Mouse (Mus musculus): Measurements from ENCODE around the gene Ulk4. TPM values are rescaled to one million over a fixed set of nuclear protein-coding genes. Genes with fewer than 3 reads are reported as not detected.

The Ulk4 gene
- polyA plus RNA-seq, 1 experiment from 2014 or later: 166 TPM

DNA sequence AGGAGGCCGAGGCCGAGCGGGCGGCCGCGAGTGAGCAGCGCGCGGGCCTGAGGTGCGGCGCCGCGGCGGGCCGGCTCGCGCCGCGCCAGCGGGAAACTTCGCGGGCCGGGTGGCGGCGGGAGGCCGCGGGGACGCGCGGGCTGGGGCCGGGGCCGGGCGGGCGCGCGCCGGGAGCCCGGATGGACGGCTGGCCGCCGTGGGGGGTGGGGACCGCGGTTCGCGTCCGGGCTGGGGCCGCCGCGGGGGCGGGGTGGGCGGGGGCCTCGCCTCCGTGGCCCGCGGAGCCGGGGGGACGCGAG, 343.5 kb downstream of the Ulk4 start:
- H3K4me2 ChIP-seq (replicated peaks; ENCODE audit: low read depth, low read length): peak overlapping the region; percentile 91
- H3K27ac ChIP-seq (ENCODE audit: low read depth, low read length): peak overlapping the region; percentile 87; the same call in 1 of the 2 replicates
- peaks cover 31% of the 10 kb centered on the region for H3K4me1 ChIP-seq (ENCODE audit: control insufficient read depth, insufficient read depth, low read length)
- peak overlapping the region; percentile 68 for H3K4me3 ChIP-seq (ENCODE audit: low read length)
- H3K9me3 ChIP-seq (ENCODE audit: control insufficient read depth, low read length): no peaks in the 10 kb centered on the region
- H3K36me3 ChIP-seq (ENCODE audit: control insufficient read depth, insufficient read depth, low read length): peaks cover 8% of the 10 kb centered on the region; the same call in 1 of the 2 replicates
- WGBS: under 1% methylated on average over 22 of the region's 58 CpGs
- ATAC-seq (ENCODE audit: low FRiP score, low TSS enrichment): no peak; the same call in 1 of the 2 replicates
- no peaks in the 10 kb centered on the region for H3K27me3 ChIP-seq (ENCODE audit: control insufficient read depth, insufficient read depth, low read length)
- peak overlapping the region; percentile 96 for H3K9ac ChIP-seq (ENCODE audit: low read depth, low read length)

DNA sequence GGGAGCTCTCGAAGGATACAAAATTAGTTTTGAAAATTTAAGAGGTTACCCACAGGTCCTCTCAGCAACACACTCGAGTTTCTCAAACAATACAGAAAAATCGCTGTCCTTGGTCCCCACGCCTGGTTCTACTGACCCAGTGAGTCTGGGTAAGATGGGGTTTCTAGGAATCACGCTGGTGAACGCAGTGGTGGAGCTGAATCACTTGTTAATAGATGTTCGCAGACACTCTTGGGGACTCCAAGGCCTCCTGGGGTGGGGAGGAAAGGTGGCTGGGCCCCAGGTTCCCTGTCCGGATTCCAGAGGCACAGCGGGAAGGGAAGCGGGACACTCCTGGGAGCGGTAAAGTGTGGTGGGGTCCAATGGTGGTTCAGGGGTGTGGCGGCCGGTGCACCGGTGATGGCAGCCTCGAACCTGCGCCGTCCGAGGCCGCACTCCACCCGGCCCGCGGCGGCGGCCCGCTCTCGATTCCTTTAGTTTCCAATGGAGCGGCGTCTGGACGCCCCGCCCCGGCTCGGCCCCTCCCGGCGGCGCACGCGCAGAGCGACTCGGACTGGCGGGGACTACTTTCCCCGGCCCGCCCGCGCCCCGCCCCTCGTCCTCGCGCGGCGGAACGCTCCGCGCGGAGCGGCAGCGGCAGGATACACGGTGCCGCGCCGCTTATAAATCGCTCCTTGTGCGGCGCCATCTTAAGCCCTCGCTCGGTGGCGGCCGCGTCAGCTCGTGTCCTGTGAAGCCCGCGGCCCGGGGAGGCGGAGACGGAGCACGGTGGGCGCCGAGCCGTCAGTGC, 344.0 kb downstream of the Ulk4 start:
- Histone ChIP-seq H3K36me3 (ENCODE audit: control insufficient read depth, insufficient read depth, low read length) (peaks cover 5% of the 10 kb centered on the region; the same call in 1 of the 2 replicates), H3K9me3 (ENCODE audit: control insufficient read depth, low read length) (no peaks in the 10 kb centered on the region), H3K4me3 (ENCODE audit: low read length) (peak overlapping the region; percentile 68), H3K4me1 (ENCODE audit: control insufficient read depth, insufficient read depth, low read length) (peaks cover 27% of the 10 kb centered on the region), H3K27me3 (ENCODE audit: control insufficient read depth, insufficient read depth, low read length) (no peaks in the 10 kb centered on the region), H3K4me2 (replicated peaks; ENCODE audit: low read depth, low read length) (peak overlapping the region; percentile 21), H3K9ac (ENCODE audit: low read depth, low read length) (peak overlapping the region; percentile 96), H3K27ac (ENCODE audit: low read depth, low read length) (peak overlapping the region; percentile 74; the same call in 1 of the 2 replicates)
- ATAC-seq (ENCODE audit: low FRiP score, low TSS enrichment): peak; percentile 91
- 6% methylated on average over 72 of the region's 78 CpGs for WGBS

DNA sequence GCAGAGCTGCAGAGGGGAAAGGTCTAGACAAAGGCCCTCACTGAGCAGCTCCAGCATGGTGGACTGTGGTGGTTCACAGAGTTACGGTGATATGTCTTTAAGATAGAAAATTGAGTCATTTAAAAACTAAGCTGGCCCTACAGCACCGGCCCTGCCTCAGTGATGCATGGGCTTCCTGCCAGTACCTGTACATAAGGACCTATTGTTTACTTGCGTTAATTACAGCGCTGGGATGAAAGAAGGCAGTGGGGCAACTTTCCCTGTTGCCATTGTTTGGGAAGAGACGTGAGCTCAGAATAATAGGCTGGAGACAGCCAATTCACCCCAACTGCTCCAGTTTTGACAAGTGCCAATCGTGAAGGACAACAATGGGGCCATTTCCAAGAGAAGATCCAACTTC, 344.6 kb downstream of the Ulk4 start:
- WGBS: 64% methylated on average over 6 of the region's 6 CpGs

DNA sequence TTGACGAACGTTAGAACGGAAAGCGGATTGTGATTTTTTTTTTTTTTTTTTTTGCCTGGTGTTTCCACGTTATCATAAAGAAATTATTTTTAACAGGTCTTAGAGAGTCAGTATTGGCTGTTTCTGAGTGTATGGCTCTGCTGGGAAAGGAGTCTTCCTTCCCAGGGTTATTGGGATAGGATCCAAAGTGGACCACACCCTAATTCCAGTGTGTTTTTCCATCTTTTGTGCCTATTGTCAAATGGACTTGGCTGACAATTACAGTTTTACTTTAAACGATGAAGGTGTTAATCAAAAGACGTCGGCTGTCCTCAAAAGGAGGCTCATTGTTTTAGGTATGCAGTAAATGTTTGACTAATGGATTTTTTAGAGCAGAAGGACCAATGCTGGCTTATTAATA, 346.2 kb downstream of the Ulk4 start:
- H3K9me3 ChIP-seq (ENCODE audit: control insufficient read depth, low read length): no peaks in the 10 kb centered on the region
- WGBS: 73% methylated on average over 8 of the region's 8 CpGs
- no peak for ATAC-seq (ENCODE audit: low FRiP score, low TSS enrichment)
- H3K9ac ChIP-seq (ENCODE audit: low read depth, low read length): no peak overlapping the region
- no peaks in the 10 kb centered on the region for H3K27me3 ChIP-seq (ENCODE audit: control insufficient read depth, insufficient read depth, low read length)
- H3K4me3 ChIP-seq (ENCODE audit: low read length): no peak overlapping the region
- no peak overlapping the region for H3K4me2 ChIP-seq (replicated peaks; ENCODE audit: low read depth, low read length)
- no peak overlapping the region for H3K27ac ChIP-seq (ENCODE audit: low read depth, low read length)
- peaks cover 10% of the 10 kb centered on the region for H3K4me1 ChIP-seq (ENCODE audit: control insufficient read depth, insufficient read depth, low read length)
- H3K36me3 ChIP-seq (ENCODE audit: control insufficient read depth, insufficient read depth, low read length): no peaks in the 10 kb centered on the region

More for the DNA sequence above, 344.6 kb downstream of the Ulk4 start:
- Histone ChIP-seq H3K4me2 (replicated peaks; ENCODE audit: low read depth, low read length) (no peak overlapping the region), H3K36me3 (ENCODE audit: control insufficient read depth, insufficient read depth, low read length) (peaks cover under 1% of the 10 kb centered on the region; the same call in 1 of the 2 replicates), H3K9me3 (ENCODE audit: control insufficient read depth, low read length) (no peaks in the 10 kb centered on the region), H3K4me1 (ENCODE audit: control insufficient read depth, insufficient read depth, low read length) (peaks cover 21% of the 10 kb centered on the region), H3K27ac (ENCODE audit: low read depth, low read length) (no peak overlapping the region), H3K9ac (ENCODE audit: low read depth, low read length) (no peak overlapping the region), H3K4me3 (ENCODE audit: low read length) (no peak overlapping the region), H3K27me3 (ENCODE audit: control insufficient read depth, insufficient read depth, low read length) (no peaks in the 10 kb centered on the region)
- ATAC-seq (ENCODE audit: low FRiP score, low TSS enrichment): no peak

DNA sequence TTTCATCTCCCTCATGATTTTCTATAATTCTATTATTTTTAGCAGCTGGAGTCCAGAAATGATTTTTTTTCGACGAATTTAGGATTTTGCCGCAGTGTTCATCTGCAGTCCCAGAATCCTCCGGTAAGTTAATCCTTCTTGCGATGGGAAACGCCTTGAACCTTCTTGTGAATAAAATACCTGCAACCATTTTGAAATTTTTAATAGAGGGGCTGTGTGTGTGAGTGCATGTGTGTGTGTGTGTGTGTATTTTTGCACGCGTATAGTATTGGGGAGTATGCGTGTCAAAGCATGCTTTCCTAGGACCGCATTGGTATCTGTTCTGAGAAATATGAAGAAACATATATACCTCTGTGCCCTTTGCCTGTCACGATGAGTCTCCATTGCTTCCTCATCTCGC, 347.0 kb downstream of the Ulk4 start:
- H3K27ac ChIP-seq (ENCODE audit: low read depth, low read length): no peak overlapping the region
- no peak overlapping the region for H3K4me2 ChIP-seq (replicated peaks; ENCODE audit: low read depth, low read length)
- no peak overlapping the region for H3K4me3 ChIP-seq (ENCODE audit: low read length)
- no peaks in the 10 kb centered on the region for H3K27me3 ChIP-seq (ENCODE audit: control insufficient read depth, insufficient read depth, low read length)
- H3K9me3 ChIP-seq (ENCODE audit: control insufficient read depth, low read length): no peaks in the 10 kb centered on the region
- 98% methylated on average over 12 of the region's 12 CpGs for WGBS
- no peaks in the 10 kb centered on the region for H3K36me3 ChIP-seq (ENCODE audit: control insufficient read depth, insufficient read depth, low read length)
- ATAC-seq (ENCODE audit: low FRiP score, low TSS enrichment): no peak
- no peak overlapping the region for H3K9ac ChIP-seq (ENCODE audit: low read depth, low read length)
- peaks cover 7% of the 10 kb centered on the region; the same call in 1 of the 2 replicates for H3K4me1 ChIP-seq (ENCODE audit: control insufficient read depth, insufficient read depth, low read length)

DNA sequence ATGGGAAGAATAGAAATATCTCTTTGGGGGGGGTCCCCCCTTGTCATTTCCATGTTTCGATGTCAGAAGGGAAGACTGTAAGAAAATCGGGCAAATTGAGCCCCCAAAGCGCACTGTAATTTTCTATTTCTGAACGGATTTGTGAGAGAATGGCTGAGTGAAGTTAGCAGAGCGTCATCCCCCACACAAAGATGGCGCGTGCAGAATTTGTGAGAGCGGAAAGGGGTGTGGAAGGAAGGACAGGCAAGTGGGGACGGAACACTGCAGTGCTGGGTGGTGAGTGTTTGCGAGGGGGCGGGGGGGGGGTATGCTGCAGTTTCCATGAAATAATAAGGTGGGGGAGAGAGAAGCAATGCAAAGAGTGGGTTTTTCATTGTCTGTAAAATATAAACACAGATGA, 347.9 kb downstream of the Ulk4 start, which contains the start of gene Ctnnb1:
Gene Ctnnb1, plus strand, starts transcription at position 136 of the 400 bp plus-strand sequence.
- Histone ChIP-seq H3K27me3 (ENCODE audit: control insufficient read depth, insufficient read depth, low read length) (no peaks in the 10 kb centered on the region), H3K9ac (ENCODE audit: low read depth, low read length) (no peak within 1 kb of the TSS), H3K4me1 (ENCODE audit: control insufficient read depth, insufficient read depth, low read length) (peaks cover 7% of the 10 kb centered on the region; the same call in 1 of the 2 replicates), H3K4me2 (replicated peaks; ENCODE audit: low read depth, low read length) (no peak within 1 kb of the TSS), H3K36me3 (ENCODE audit: control insufficient read depth, insufficient read depth, low read length) (no peaks in the 10 kb centered on the region), H3K27ac (ENCODE audit: low read depth, low read length) (no peak within 1 kb of the TSS), H3K9me3 (ENCODE audit: control insufficient read depth, low read length) (no peaks in the 10 kb centered on the region), H3K4me3 (ENCODE audit: low read length) (no peak within 1 kb of the TSS)
- WGBS: 90% methylated on average over 11 of the region's 11 CpGs
- ATAC-seq (ENCODE audit: low FRiP score, low TSS enrichment): no peak

DNA sequence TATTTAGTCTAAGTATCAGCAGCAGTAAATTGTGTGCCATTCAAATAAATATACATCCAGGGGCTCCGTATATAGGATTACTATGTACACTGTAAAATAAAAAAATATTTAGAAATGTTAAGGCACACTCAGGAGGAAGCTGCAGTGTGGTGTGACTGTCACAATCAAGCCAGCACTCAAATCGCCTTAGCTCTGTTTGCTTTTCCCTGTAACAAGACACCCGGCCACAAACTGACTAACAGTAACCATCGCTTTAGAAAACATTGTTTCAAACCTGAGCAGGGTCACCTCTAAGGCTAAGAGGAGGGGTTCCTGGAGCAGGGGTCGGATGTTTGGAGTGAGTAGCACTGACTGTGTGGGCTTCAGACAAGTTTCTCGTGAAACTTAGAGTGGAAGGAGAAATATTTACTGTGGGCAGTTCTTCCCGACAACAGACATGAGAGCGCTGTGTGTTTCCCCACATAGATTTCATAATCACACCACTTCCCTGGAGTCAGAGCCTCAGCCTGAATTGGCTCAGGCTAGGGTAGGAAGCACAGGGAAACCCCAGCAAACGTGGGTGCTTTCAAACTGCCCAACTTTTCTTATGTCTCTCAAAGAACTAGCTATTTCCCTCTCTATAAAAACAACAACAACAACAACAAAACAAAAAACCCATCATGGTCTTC, 349.9 kb downstream of the Ulk4 start:
- no peak overlapping the region for H3K9ac ChIP-seq (ENCODE audit: low read depth, low read length)
- 16% methylated on average over 9 of the region's 9 CpGs for WGBS
- no peak for ATAC-seq (ENCODE audit: low FRiP score, low TSS enrichment)
- no peak overlapping the region for H3K4me3 ChIP-seq (ENCODE audit: low read length)
- no peak overlapping the region for H3K4me2 ChIP-seq (replicated peaks; ENCODE audit: low read depth, low read length)
- H3K4me1 ChIP-seq (ENCODE audit: control insufficient read depth, insufficient read depth, low read length): 0 out of 2 replicates have a peak, but pooled peaks cover 3% of the 10 kb centered on the region
- H3K27ac ChIP-seq (ENCODE audit: low read depth, low read length): no peak overlapping the region
- no peaks in the 10 kb centered on the region for H3K27me3 ChIP-seq (ENCODE audit: control insufficient read depth, insufficient read depth, low read length)
- no peaks in the 10 kb centered on the region for H3K36me3 ChIP-seq (ENCODE audit: control insufficient read depth, insufficient read depth, low read length)
- H3K9me3 ChIP-seq (ENCODE audit: control insufficient read depth, low read length): no peaks in the 10 kb centered on the region

DNA sequence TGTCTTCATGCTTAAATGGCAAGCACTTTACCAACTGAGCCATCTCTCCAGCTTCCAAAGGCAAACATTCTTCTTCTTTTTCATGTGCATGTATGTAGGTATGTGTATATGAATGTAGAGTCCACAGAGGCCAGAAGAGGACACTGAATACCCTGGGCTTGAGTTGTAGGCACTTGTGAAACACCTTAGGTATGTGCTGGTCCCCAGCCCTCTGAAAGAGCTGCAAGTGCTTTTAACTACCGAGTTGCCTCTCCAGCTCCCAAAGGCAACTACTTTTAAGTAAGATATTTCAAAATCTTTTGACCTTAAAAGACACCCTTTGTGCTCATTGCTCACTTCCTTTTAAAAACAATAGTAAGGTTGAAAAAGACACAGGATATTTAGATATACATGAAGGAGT, 350.9 kb downstream of the Ulk4 start:
- WGBS: 48% methylated on average over 1 of the region's 1 CpGs

DNA sequence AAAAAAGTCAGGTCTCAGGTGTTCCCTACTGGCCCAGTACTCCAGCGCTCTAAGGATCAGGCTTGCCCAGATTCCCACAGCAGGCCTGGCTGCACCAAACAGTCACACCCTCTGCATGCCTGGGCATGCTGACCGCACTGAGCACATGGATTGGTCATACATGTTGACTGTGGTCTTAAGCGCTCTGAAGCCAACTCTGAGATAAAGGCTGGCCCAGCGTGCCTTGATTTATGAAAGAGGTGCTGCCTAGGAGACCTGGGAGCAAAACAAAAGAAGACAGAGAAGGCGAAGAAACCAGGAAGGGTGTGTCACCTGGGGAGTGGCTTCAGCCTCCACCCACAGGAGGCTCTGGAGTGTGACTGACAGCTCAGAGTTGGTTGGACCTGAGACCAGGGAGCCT, 357.9 kb downstream of the Ulk4 start:
- Histone ChIP-seq H3K4me2 (replicated peaks; ENCODE audit: low read depth, low read length) (no peak overlapping the region), H3K4me3 (ENCODE audit: low read length) (no peak overlapping the region), H3K4me1 (ENCODE audit: control insufficient read depth, insufficient read depth, low read length) (0 out of 2 replicates have a peak, but pooled peaks cover 9% of the 10 kb centered on the region), H3K36me3 (ENCODE audit: control insufficient read depth, insufficient read depth, low read length) (no peaks in the 10 kb centered on the region), H3K27ac (ENCODE audit: low read depth, low read length) (no peak overlapping the region), H3K9ac (ENCODE audit: low read depth, low read length) (no peak overlapping the region), H3K27me3 (ENCODE audit: control insufficient read depth, insufficient read depth, low read length) (no peaks in the 10 kb centered on the region), H3K9me3 (ENCODE audit: control insufficient read depth, low read length) (no peaks in the 10 kb centered on the region)
- 58% methylated on average over 5 of the region's 5 CpGs for WGBS
- ATAC-seq (ENCODE audit: low FRiP score, low TSS enrichment): peak; percentile 37; the same call in 1 of the 2 replicates

More for the DNA sequence above, 350.9 kb downstream of the Ulk4 start:
- H3K36me3 ChIP-seq (ENCODE audit: control insufficient read depth, insufficient read depth, low read length): no peaks in the 10 kb centered on the region
- H3K4me3 ChIP-seq (ENCODE audit: low read length): no peak overlapping the region
- no peak overlapping the region for H3K4me2 ChIP-seq (replicated peaks; ENCODE audit: low read depth, low read length)
- H3K9ac ChIP-seq (ENCODE audit: low read depth, low read length): no peak overlapping the region
- H3K27me3 ChIP-seq (ENCODE audit: control insufficient read depth, insufficient read depth, low read length): no peaks in the 10 kb centered on the region
- H3K27ac ChIP-seq (ENCODE audit: low read depth, low read length): no peak overlapping the region
- ATAC-seq (ENCODE audit: low FRiP score, low TSS enrichment): no peak
- H3K4me1 ChIP-seq (ENCODE audit: control insufficient read depth, insufficient read depth, low read length): 0 out of 2 replicates have a peak, but pooled peaks cover 3% of the 10 kb centered on the region
- no peaks in the 10 kb centered on the region for H3K9me3 ChIP-seq (ENCODE audit: control insufficient read depth, low read length)
